Mouse (Mus musculus): ENCODE measurements around the gene Rasl2-9. TPM values are rescaled to one million over a fixed set of nuclear protein-coding genes. Genes with fewer than 3 reads are reported as not detected.

The Rasl2-9 gene
- total and polyA plus RNA-seq, 2 experiments from 2014 or later: 0.57 TPM; not detected in 1

GRCm38 (mm10) chr7:5076931-5077330 is 48.8 kb downstream of the Rasl2-9 start:
- peaks cover 58% of the 10 kb centered on the region for H3K36me3 ChIP-seq (ENCODE audit: insufficient read depth, low read length)
- H3K4me2 ChIP-seq (ENCODE audit: low read depth, low read length, poor library complexity, severe bottlenecking): no peak overlapping the region
- no peak overlapping the region for H3K9ac ChIP-seq (replicated peaks; ENCODE audit: low read length, poor library complexity, severe bottlenecking)
- H3K4me1 ChIP-seq (ENCODE audit: insufficient read depth, low read length): 0 out of 2 replicates have a peak, but pooled peaks cover 5% of the 10 kb centered on the region
- ATAC-seq (ENCODE audit: low FRiP score) (no peak), DNase-seq (ENCODE audit: low spot score) (no peak)
- H3K9me3 ChIP-seq (ENCODE audit: low read length): no peaks in the 10 kb centered on the region
- no peak overlapping the region for H3K27ac ChIP-seq (ENCODE audit: low read depth, low read length)
- no peak for TF ChIP-seq CTCF (IDR thresholded peaks at IDR 0.05)
- WGBS: 91% methylated on average over 2 of the region's 2 CpGs
- H3K4me3 ChIP-seq (ENCODE audit: low read depth, low read length): no peak overlapping the region
- no peaks in the 10 kb centered on the region for H3K27me3 ChIP-seq (ENCODE audit: insufficient read depth, low read length)

- Histone ChIP-seq H3K9ac (replicated peaks; ENCODE audit: low read length, poor library complexity, severe bottlenecking) (no peak overlapping the region), H3K4me1 (ENCODE audit: insufficient read depth, low read length) (no peaks in the 10 kb centered on the region), H3K4me2 (ENCODE audit: low read depth, low read length, poor library complexity, severe bottlenecking) (no peak overlapping the region), H3K27ac (ENCODE audit: low read depth, low read length) (no peak overlapping the region), H3K36me3 (ENCODE audit: insufficient read depth, low read length) (peaks cover 73% of the 10 kb centered on the region), H3K27me3 (ENCODE audit: insufficient read depth, low read length) (no peaks in the 10 kb centered on the region), H3K9me3 (ENCODE audit: low read length) (no peaks in the 10 kb centered on the region), H3K4me3 (ENCODE audit: low read depth, low read length) (no peak overlapping the region)
- no peak for ATAC-seq (ENCODE audit: low FRiP score)
- WGBS: 97% methylated on average over 5 of the region's 5 CpGs
- no peak for DNase-seq (ENCODE audit: low spot score)
- no peak for TF ChIP-seq CTCF (IDR thresholded peaks at IDR 0.05)
Measured at GRCm38 (mm10) chr7:5074984-5075383, 50.8 kb downstream of the Rasl2-9 start.

Small RNA genes lying within 50 kb of the gene (microRNA-seq; reads per million reads assigned to microRNA genes)
- gene Gm26217 (ENCODE audit: borderline number of aligned reads): not detected

Other genes starting within 250 kb of the Rasl2-9 start
- 5.8 and 7.7 TPM in 2 replicates for gene Isoc2a, start 248.8 kb downstream of the Rasl2-9 start, total RNA-seq (2014; rRNA removed)
- gene Isoc2a, start 248.8 kb downstream of the Rasl2-9 start, polyA plus RNA-seq (2015; fragmentation: Nextera tagmentation; extraction: Ambion mirVana): 0.38 and 0.52 TPM in 2 replicates
- gene Gm36210, start 219.4 kb downstream of the Rasl2-9 start, total RNA-seq (2014; rRNA removed): 0.57 TPM in 1 of 2 replicates, not detected in the other
- 0.32 and 0.43 TPM in 2 replicates for gene Gm36210, start 219.4 kb downstream of the Rasl2-9 start, polyA plus RNA-seq (2015; fragmentation: Nextera tagmentation; extraction: Ambion mirVana)
- gene Zfp628, start 210.7 kb downstream of the Rasl2-9 start, total RNA-seq (2014; rRNA removed): 10.6 and 12.3 TPM in 2 replicates
- 5.1 and 5.6 TPM in 2 replicates for gene Zfp628, start 210.7 kb downstream of the Rasl2-9 start, polyA plus RNA-seq (2015; fragmentation: Nextera tagmentation; extraction: Ambion mirVana)
- gene Nat14, start 203.9 kb downstream of the Rasl2-9 start, total RNA-seq (2014; rRNA removed): 44.8 and 49.7 TPM in 2 replicates
- 33.2 and 35.9 TPM in 2 replicates for gene Nat14, start 203.9 kb downstream of the Rasl2-9 start, polyA plus RNA-seq (2015; fragmentation: Nextera tagmentation; extraction: Ambion mirVana)
- 1.9 and 3.4 TPM in 2 replicates for gene Ssc5d, start 200.2 kb downstream of the Rasl2-9 start, total RNA-seq (2014; rRNA removed)
- 1.2 and 1.6 TPM in 2 replicates for gene Ssc5d, start 200.2 kb downstream of the Rasl2-9 start, polyA plus RNA-seq (2015; fragmentation: Nextera tagmentation; extraction: Ambion mirVana)
- gene Sbk2, start 161.5 kb downstream of the Rasl2-9 start, total RNA-seq (2014; rRNA removed): 0.49 TPM in 1 of 2 replicates, not detected in the other
- gene Sbk2, start 161.5 kb downstream of the Rasl2-9 start, polyA plus RNA-seq (2015; fragmentation: Nextera tagmentation; extraction: Ambion mirVana): 0.20 TPM in 1 of 2 replicates, not detected in the other
- 0.49 and 1.8 TPM in 2 replicates for gene Sbk3, start 154.8 kb downstream of the Rasl2-9 start, total RNA-seq (2014; rRNA removed)
- gene Sbk3, start 154.8 kb downstream of the Rasl2-9 start, polyA plus RNA-seq (2015; fragmentation: Nextera tagmentation; extraction: Ambion mirVana): 0.45 and 0.46 TPM in 2 replicates
- 53.2 and 54.3 TPM in 2 replicates for gene Zfp579, start 129.8 kb downstream of the Rasl2-9 start, total RNA-seq (2014; rRNA removed)
- 43.1 and 43.3 TPM in 2 replicates for gene Zfp579, start 129.8 kb downstream of the Rasl2-9 start, polyA plus RNA-seq (2015; fragmentation: Nextera tagmentation; extraction: Ambion mirVana)
- 3.9 and 7.3 TPM in 2 replicates for gene Zfp524, start 111.5 kb downstream of the Rasl2-9 start, total RNA-seq (2014; rRNA removed)
- 2.9 and 3.5 TPM in 2 replicates for gene Zfp524, start 111.5 kb downstream of the Rasl2-9 start, polyA plus RNA-seq (2015; fragmentation: Nextera tagmentation; extraction: Ambion mirVana)
- gene Fiz1, start 111.3 kb downstream of the Rasl2-9 start, total RNA-seq (2014; rRNA removed): 35.5 and 36.1 TPM in 2 replicates
- gene Fiz1, start 111.3 kb downstream of the Rasl2-9 start, polyA plus RNA-seq (2015; fragmentation: Nextera tagmentation; extraction: Ambion mirVana): 22.8 and 25.7 TPM in 2 replicates
- not detected in 2 replicates for gene Gm44973, start 110.5 kb downstream of the Rasl2-9 start, total RNA-seq (2014; rRNA removed)
- 1.2 and 2.6 TPM in 2 replicates for gene Gm44973, start 110.5 kb downstream of the Rasl2-9 start, polyA plus RNA-seq (2015; fragmentation: Nextera tagmentation; extraction: Ambion mirVana)
- 35.0 and 48.4 TPM in 2 replicates for gene Zfp865, start 105.6 kb downstream of the Rasl2-9 start, total RNA-seq (2014; rRNA removed)
- 5.5 and 6.8 TPM in 2 replicates for gene Zfp865, start 105.6 kb downstream of the Rasl2-9 start, polyA plus RNA-seq (2015; fragmentation: Nextera tagmentation; extraction: Ambion mirVana)
- gene Ccdc106, start 105.4 kb downstream of the Rasl2-9 start, total RNA-seq (2014; rRNA removed): 65.6 and 68.8 TPM in 2 replicates
- 75.4 and 77.3 TPM in 2 replicates for gene Ccdc106, start 105.4 kb downstream of the Rasl2-9 start, polyA plus RNA-seq (2015; fragmentation: Nextera tagmentation; extraction: Ambion mirVana)
- gene 4632433K11Rik, start 91.8 kb downstream of the Rasl2-9 start, total RNA-seq (2014; rRNA removed): not detected in 2 replicates
- not detected in 2 replicates for gene 4632433K11Rik, start 91.8 kb downstream of the Rasl2-9 start, polyA plus RNA-seq (2015; fragmentation: Nextera tagmentation; extraction: Ambion mirVana)
- gene Zfp784, start 87.5 kb downstream of the Rasl2-9 start, total RNA-seq (2014; rRNA removed): 5.0 and 8.0 TPM in 2 replicates
- gene Zfp784, start 87.5 kb downstream of the Rasl2-9 start, polyA plus RNA-seq (2015; fragmentation: Nextera tagmentation; extraction: Ambion mirVana): 4.3 and 5.4 TPM in 2 replicates
- gene Zfp580, start 74.4 kb downstream of the Rasl2-9 start, total RNA-seq (2014; rRNA removed): 55.6 and 77.7 TPM in 2 replicates
- 154 and 157 TPM in 2 replicates for gene Zfp580, start 74.4 kb downstream of the Rasl2-9 start, polyA plus RNA-seq (2015; fragmentation: Nextera tagmentation; extraction: Ambion mirVana)
- 157 and 161 TPM in 2 replicates for gene U2af2, start 63.8 kb downstream of the Rasl2-9 start, total RNA-seq (2014; rRNA removed)
- gene U2af2, start 63.8 kb downstream of the Rasl2-9 start, polyA plus RNA-seq (2015; fragmentation: Nextera tagmentation; extraction: Ambion mirVana): 74.7 and 78.2 TPM in 2 replicates
- 399 and 484 TPM in 2 replicates for gene Epn1, start 45.7 kb downstream of the Rasl2-9 start, total RNA-seq (2014; rRNA removed)
- 130 and 134 TPM in 2 replicates for gene Epn1, start 45.7 kb downstream of the Rasl2-9 start, polyA plus RNA-seq (2015; fragmentation: Nextera tagmentation; extraction: Ambion mirVana)
- gene Rfpl4, start 9.0 kb downstream of the Rasl2-9 start, total RNA-seq (2014; rRNA removed): not detected in 2 replicates
- not detected in 2 replicates for gene Rfpl4, start 9.0 kb downstream of the Rasl2-9 start, polyA plus RNA-seq (2015; fragmentation: Nextera tagmentation; extraction: Ambion mirVana)
- not detected in 2 replicates for gene Vmn1r55, start 23.7 kb upstream of the Rasl2-9 start, total RNA-seq (2014; rRNA removed)
- gene Vmn1r55, start 23.7 kb upstream of the Rasl2-9 start, polyA plus RNA-seq (2015; fragmentation: Nextera tagmentation; extraction: Ambion mirVana): not detected in 2 replicates
- not detected in 2 replicates for gene Vmn1r56, start 70.8 kb upstream of the Rasl2-9 start, total RNA-seq (2014; rRNA removed)
- gene Vmn1r56, start 70.8 kb upstream of the Rasl2-9 start, polyA plus RNA-seq (2015; fragmentation: Nextera tagmentation; extraction: Ambion mirVana): not detected in 2 replicates
- not detected in 2 replicates for gene Vmn1r57, start 92.5 kb upstream of the Rasl2-9 start, total RNA-seq (2014; rRNA removed)
- gene Vmn1r57, start 92.5 kb upstream of the Rasl2-9 start, polyA plus RNA-seq (2015; fragmentation: Nextera tagmentation; extraction: Ambion mirVana): not detected in 2 replicates
- not detected in 2 replicates for gene Gm5065, start 224.6 kb upstream of the Rasl2-9 start, total RNA-seq (2014; rRNA removed)
- not detected in 2 replicates for gene Gm5065, start 224.6 kb upstream of the Rasl2-9 start, polyA plus RNA-seq (2015; fragmentation: Nextera tagmentation; extraction: Ambion mirVana)
- gene Nlrp2, start 225.1 kb upstream of the Rasl2-9 start, total RNA-seq (2014; rRNA removed): not detected in 2 replicates
- gene Nlrp2, start 225.1 kb upstream of the Rasl2-9 start, polyA plus RNA-seq (2015; fragmentation: Nextera tagmentation; extraction: Ambion mirVana): not detected in 2 replicates

Data from midbrain, postnatal 0 days (tissue).